Mouse (Mus musculus) embryonic fibroblast, embryonic 13.5 days (primary cell): ENCODE measurements around the gene Thoc3.

Source experiments
- CTCF ChIP-seq: IDR thresholded peaks from 2 replicates; pipeline ENCODE4 v1.5.1; 2011; ENCODE audit warnings: mild to moderate bottlenecking, control low read depth, low read length, moderate library complexity, borderline replicate concordance; ENCODE audit not compliant: insufficient read depth
- POLR2A ChIP-seq: IDR thresholded peaks from 2 replicates; pipeline ENCODE4 v1.6.1; 2011; ENCODE audit warnings: low read depth, mild to moderate bottlenecking, control low read depth, low read length, moderate library complexity

- TF ChIP-seq CTCF = no peak
- TF ChIP-seq POLR2A = no peak
Measured at GRCm38 (mm10) chr13:54474996-54475395, 6.3 kb upstream of the Thoc3 start.
